Mouse (Mus musculus) testis, adult 2 months (tissue): Measurements from ENCODE around the gene Gm45140.

ENCODE experiments used
- CTCF ChIP-seq: fragments of 200-500 bp; IDR thresholded peaks from 2 replicates; pipeline ENCODE4 v1.5.1; 2012; ENCODE audit warnings: low read depth, mild to moderate bottlenecking, inconsistent platforms, low read length, moderate library complexity; ENCODE audit not compliant: control insufficient read depth, insufficient read depth, insufficient replicate concordance
- POLR2A ChIP-seq: fragments of 200-500 bp; IDR thresholded peaks from 2 replicates; pipeline ENCODE4 v1.6.1; 2012; ENCODE audit warnings: low read depth, mild to moderate bottlenecking, inconsistent platforms, low read length, moderate library complexity; ENCODE audit not compliant: control insufficient read depth

- no peak for TF ChIP-seq CTCF
- no peak for TF ChIP-seq POLR2A
These were observed 46.6 kb downstream of the Gm45140 start for GRCm38 (mm10) chr6:87788896-87789587.
